Mouse (Mus musculus) midbrain, embryonic 12.5 days (tissue): ENCODE measurements around the gene Entr1. TPM values are rescaled to one million over a fixed set of nuclear protein-coding genes. Genes with fewer than 3 reads are reported as not detected.

Experiments
- ATAC-seq: fragments of 200-750 bp; cut with Nextera tagmentation; 2 replicates; pipeline ENCODE4 v1.8.0; 2017; ENCODE audit warnings: low read depth, moderate TSS enrichment, moderate library complexity; ENCODE audit not compliant: low FRiP score
- H3K27ac ChIP-seq: fragments of 300-500 bp; sonication (generic); replicated peaks from 2 replicates; pipeline ENCODE4 v1.5.1; 2016; ENCODE audit warnings: mild to moderate bottlenecking
- H3K27me3 ChIP-seq: fragments of 300-500 bp; sonication (generic); 2 replicates; pipeline ENCODE4 v1.6.1; 2016; ENCODE audit warnings: mild to moderate bottlenecking
- H3K36me3 ChIP-seq: fragments of 300-500 bp; sonication (generic); 2 replicates; pipeline ENCODE4 v1.6.1; 2016
- H3K4me1 ChIP-seq: fragments of 300-500 bp; sonication (generic); 2 replicates; pipeline ENCODE4 v1.6.1; 2016
- H3K4me2 ChIP-seq: fragments of 300-500 bp; sonication (generic); replicated peaks from 2 replicates; pipeline ENCODE4 v1.6.1; 2016; ENCODE audit warnings: mild to moderate bottlenecking, moderate library complexity
- H3K4me3 ChIP-seq: fragments of 300-500 bp; sonication (generic); 2 replicates; pipeline ENCODE4 v1.5.1; 2016; ENCODE audit warnings: mild to moderate bottlenecking
- H3K9ac ChIP-seq: fragments of 300-500 bp; sonication (generic); replicated peaks from 2 replicates; pipeline ENCODE4 v1.6.1; 2016; ENCODE audit warnings: mild to moderate bottlenecking, moderate library complexity
- H3K9me3 ChIP-seq: fragments of 300-500 bp; sonication (generic); 2 replicates; pipeline ENCODE4 v1.6.1; 2016; ENCODE audit warnings: mild to moderate bottlenecking
- WGBS: fragments of 180-500 bp; shearing (Covaris S2); methylation state at CpG from one replicate; pipeline ENCODE4 v1.1.7; 2016; 5-methylcytosine and 5-hydroxymethylcytosine counted together
- polyA plus RNA-seq: library from polyadenylated mRNA; unstranded; fragments of >200 nt; fragmentation: Nextera tagmentation; extraction: Ambion mirVana; gene quantifications from 2 replicates; pipeline ENCODE4 v1.2.1, GENCODE M21; 2016

The Entr1 gene
- polyA plus RNA-seq, 1 experiment from 2014 or later, result 169 TPM

DNA sequence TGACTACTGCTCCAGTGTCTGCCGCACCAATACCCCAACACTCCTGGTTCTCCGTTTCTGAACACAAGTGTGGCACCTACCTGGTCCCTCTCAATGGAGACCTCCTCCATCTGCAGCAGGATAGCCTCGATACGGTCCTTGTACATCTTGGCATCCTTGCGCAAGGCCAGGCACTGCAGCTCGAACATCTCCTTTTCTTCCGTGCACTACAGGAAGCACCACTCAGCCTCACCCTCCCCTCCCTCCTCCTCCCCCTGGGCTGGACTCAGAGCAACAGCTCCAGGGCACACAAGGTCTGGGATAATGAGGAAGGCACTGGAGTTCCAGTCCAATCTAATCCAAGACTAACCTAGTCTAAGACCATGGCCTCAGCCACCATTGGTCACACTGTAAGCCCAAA is 32.4 kb downstream of the Entr1 start:
- Histone ChIP-seq H3K9me3 (no peaks in the 10 kb centered on the region), H3K36me3 (no peaks in the 10 kb centered on the region), H3K27ac (no peak overlapping the region), H3K9ac (no peak overlapping the region), H3K4me2 (no peak overlapping the region), H3K4me3 (no peak overlapping the region), H3K27me3 (no peaks in the 10 kb centered on the region), H3K4me1 (peaks cover 15% of the 10 kb centered on the region)
- ATAC-seq, result no peak
- WGBS, result 83% methylated on average over 7 of the region's 7 CpGs

DNA sequence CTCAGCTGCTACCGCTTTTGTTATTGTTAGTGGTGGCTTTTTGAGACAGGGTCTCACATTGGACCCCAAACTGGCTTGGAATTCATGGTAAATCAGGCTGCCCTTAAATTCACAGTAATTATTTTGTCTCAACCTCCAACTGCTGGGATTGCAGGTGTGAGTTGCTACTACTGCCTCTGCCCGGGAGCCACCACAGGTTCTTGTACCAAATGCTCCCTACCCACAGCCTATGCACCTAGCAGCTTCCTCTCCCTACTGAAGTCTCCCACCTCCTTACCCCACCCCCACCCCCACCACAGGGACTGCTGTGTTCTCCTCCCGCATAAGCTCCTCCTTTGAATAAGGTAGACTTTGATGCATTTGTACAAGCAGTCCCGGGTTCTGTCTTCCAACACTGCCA is 32.9 kb downstream of the Entr1 start:
- H3K4me1 ChIP-seq, result peaks cover 16% of the 10 kb centered on the region
- no peaks in the 10 kb centered on the region for H3K36me3 ChIP-seq
- no peak overlapping the region for H3K9ac ChIP-seq
- WGBS, result 81% methylated on average over 4 of the region's 4 CpGs
- no peak overlapping the region for H3K4me3 ChIP-seq
- no peak overlapping the region for H3K4me2 ChIP-seq
- no peak for ATAC-seq
- H3K27me3 ChIP-seq, result no peaks in the 10 kb centered on the region
- no peaks in the 10 kb centered on the region for H3K9me3 ChIP-seq
- no peak overlapping the region for H3K27ac ChIP-seq

- peaks cover 28% of the 10 kb centered on the region for H3K4me1 ChIP-seq
- 92% methylated on average over 4 of the region's 4 CpGs for WGBS
- H3K4me3 ChIP-seq, result no peak overlapping the region
- H3K36me3 ChIP-seq, result peaks cover 10% of the 10 kb centered on the region
- no peak overlapping the region for H3K27ac ChIP-seq
- no peak overlapping the region for H3K9ac ChIP-seq
- no peak for ATAC-seq
- no peak overlapping the region for H3K4me2 ChIP-seq
- H3K27me3 ChIP-seq, result no peaks in the 10 kb centered on the region
- H3K9me3 ChIP-seq, result no peaks in the 10 kb centered on the region
These were observed 34.7 kb downstream of the Entr1 start for GRCm38 (mm10) chr2:26354401-26354800.

GRCm38 (mm10) chr2:26353066-26353980 is 35.8 kb downstream of the Entr1 start:
- Histone ChIP-seq H3K4me2 (peak overlapping the region; percentile 91), H3K4me3 (peak overlapping the region; percentile 84), H3K4me1 (peaks cover 28% of the 10 kb centered on the region), H3K27me3 (no peaks in the 10 kb centered on the region), H3K27ac (no peak overlapping the region), H3K9ac (peak overlapping the region; percentile 95), H3K9me3 (no peaks in the 10 kb centered on the region), H3K36me3 (peaks cover 20% of the 10 kb centered on the region)
- no peak for ATAC-seq
- WGBS, result 88% methylated on average over 11 of the region's 11 CpGs

DNA sequence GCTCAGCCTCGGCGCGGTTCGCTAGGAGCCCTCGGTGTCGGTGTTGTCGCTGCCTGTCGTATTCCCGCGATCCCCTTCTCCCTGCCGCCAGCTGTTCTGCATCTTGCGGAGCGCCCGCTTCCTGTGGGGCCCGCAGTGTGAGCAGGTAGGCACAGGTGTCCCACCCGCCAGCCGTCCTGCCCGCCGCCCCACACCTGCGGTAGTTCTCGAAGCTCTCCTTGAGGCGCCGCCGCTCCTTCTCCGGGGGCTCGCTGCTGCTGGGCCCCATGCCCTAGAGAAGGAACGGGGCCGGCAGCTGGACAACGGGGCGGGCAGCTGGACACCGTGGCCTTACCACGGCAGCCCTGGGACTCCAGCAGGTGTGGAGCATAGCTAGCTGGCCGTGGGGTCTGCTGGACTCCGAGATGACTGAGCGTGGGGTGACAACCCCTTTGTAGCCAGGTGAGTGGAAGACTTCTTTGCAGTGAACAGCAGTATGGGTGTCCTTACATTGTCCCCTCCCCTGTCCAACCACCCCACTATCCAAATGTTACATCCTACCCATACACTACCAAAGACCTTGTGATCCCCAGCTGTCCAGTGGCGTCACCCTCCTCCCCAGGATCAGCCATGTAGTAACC is 36.7 kb downstream of the Entr1 start:
- WGBS, result 2% methylated on average over 36 of the region's 36 CpGs
- peak overlapping the region; percentile 84 for H3K4me3 ChIP-seq
- no peaks in the 10 kb centered on the region for H3K27me3 ChIP-seq
- peaks cover 30% of the 10 kb centered on the region for H3K36me3 ChIP-seq
- peak; percentile 57 for ATAC-seq
- peak overlapping the region; percentile 91 for H3K4me2 ChIP-seq
- H3K9me3 ChIP-seq, result no peaks in the 10 kb centered on the region
- H3K4me1 ChIP-seq, result peaks cover 28% of the 10 kb centered on the region
- H3K27ac ChIP-seq, result peak overlapping the region; percentile 60
- peak overlapping the region; percentile 95 for H3K9ac ChIP-seq

GRCm38 (mm10) chr2:26351358-26352290 is 37.5 kb downstream of the Entr1 start, which contains the start of gene Dnlz:
TSS of gene Dnlz (minus strand) at chr2:26352110.
- peak within 1 kb of the TSS; percentile 91 for H3K4me2 ChIP-seq
- 2% methylated on average over 62 of the region's 62 CpGs for WGBS
- H3K4me1 ChIP-seq, result peaks cover 28% of the 10 kb centered on the region
- H3K4me3 ChIP-seq, result peak within 1 kb of the TSS; percentile 84
- H3K27me3 ChIP-seq, result no peaks in the 10 kb centered on the region
- peak within 1 kb of the TSS; percentile 81 for H3K27ac ChIP-seq
- peaks cover 37% of the 10 kb centered on the region for H3K36me3 ChIP-seq
- peak within 1 kb of the TSS; percentile 95 for H3K9ac ChIP-seq
- H3K9me3 ChIP-seq, result no peaks in the 10 kb centered on the region
- ATAC-seq, result peak; percentile 77

- Histone ChIP-seq H3K4me2 (no peak overlapping the region), H3K27ac (no peak overlapping the region; the same call in 1 of the 2 replicates), H3K27me3 (no peaks in the 10 kb centered on the region), H3K36me3 (peaks cover 71% of the 10 kb centered on the region), H3K4me3 (no peak overlapping the region), H3K4me1 (peaks cover 23% of the 10 kb centered on the region), H3K9ac (no peak overlapping the region), H3K9me3 (no peaks in the 10 kb centered on the region)
- ATAC-seq, result no peak
- 77% methylated on average over 6 of the region's 6 CpGs for WGBS
These were observed 40.9 kb downstream of the Entr1 start for GRCm38 (mm10) chr2:26348241-26348640.

- Histone ChIP-seq H3K27ac (peak overlapping the region; percentile 30; the same call in 1 of the 2 replicates), H3K36me3 (peaks cover 94% of the 10 kb centered on the region), H3K9ac (no peak overlapping the region), H3K4me2 (no peak overlapping the region), H3K27me3 (no peaks in the 10 kb centered on the region), H3K4me3 (no peak overlapping the region), H3K9me3 (no peaks in the 10 kb centered on the region), H3K4me1 (no peaks in the 10 kb centered on the region)
- ATAC-seq, result no peak
- 79% methylated on average over 11 of the region's 11 CpGs for WGBS
These were observed 46.3 kb downstream of the Entr1 start for GRCm38 (mm10) chr2:26342609-26343490.

GRCm38 (mm10) chr2:26342044-26342443 is 47.1 kb downstream of the Entr1 start:
- Histone ChIP-seq H3K4me1 (no peaks in the 10 kb centered on the region), H3K4me3 (no peak overlapping the region), H3K27ac (peak overlapping the region; percentile 30; the same call in 1 of the 2 replicates), H3K9ac (no peak overlapping the region), H3K27me3 (no peaks in the 10 kb centered on the region), H3K36me3 (peaks cover 86% of the 10 kb centered on the region), H3K4me2 (no peak overlapping the region), H3K9me3 (no peaks in the 10 kb centered on the region)
- 91% methylated on average over 10 of the region's 10 CpGs for WGBS
- no peak for ATAC-seq

- H3K27ac ChIP-seq, result no peak overlapping the region
- WGBS, result 93% methylated on average over 2 of the region's 2 CpGs
- no peaks in the 10 kb centered on the region for H3K9me3 ChIP-seq
- H3K4me2 ChIP-seq, result no peak overlapping the region
- no peaks in the 10 kb centered on the region for H3K4me1 ChIP-seq
- H3K36me3 ChIP-seq, result peaks cover 81% of the 10 kb centered on the region
- no peak for ATAC-seq
- no peak overlapping the region for H3K9ac ChIP-seq
- no peaks in the 10 kb centered on the region for H3K27me3 ChIP-seq
- H3K4me3 ChIP-seq, result no peak overlapping the region
These were observed 47.6 kb downstream of the Entr1 start for GRCm38 (mm10) chr2:26341510-26341981.

DNA sequence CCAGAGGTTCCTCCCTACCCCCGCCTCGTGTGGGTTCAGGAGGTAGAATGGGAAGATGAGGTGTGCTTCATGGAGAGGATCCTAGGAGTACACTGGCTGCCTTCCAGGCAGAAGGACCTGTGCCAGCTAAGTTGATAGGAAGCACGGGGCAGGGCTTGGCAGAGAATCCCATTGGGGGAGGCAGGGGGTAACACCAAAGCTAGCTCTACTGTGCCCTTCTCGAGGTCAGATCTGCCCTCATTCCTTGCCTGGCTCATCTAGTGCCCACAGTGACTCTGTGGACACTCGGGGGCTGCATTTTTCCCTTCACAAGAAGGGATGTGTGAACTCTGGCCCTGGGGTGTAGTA is 49.9 kb downstream of the Entr1 start:
- no peaks in the 10 kb centered on the region for H3K4me1 ChIP-seq
- WGBS, result 87% methylated on average over 5 of the region's 5 CpGs
- no peaks in the 10 kb centered on the region for H3K27me3 ChIP-seq
- no peak overlapping the region for H3K4me2 ChIP-seq
- H3K4me3 ChIP-seq, result no peak overlapping the region
- H3K9me3 ChIP-seq, result no peaks in the 10 kb centered on the region
- no peak for ATAC-seq
- no peak overlapping the region for H3K27ac ChIP-seq
- peaks cover 57% of the 10 kb centered on the region for H3K36me3 ChIP-seq
- H3K9ac ChIP-seq, result no peak overlapping the region
